Mouse (Mus musculus) 416B (cell line): ENCODE results near the gene Slc8a1.

Experiments used
- DNase-seq: peaks from one replicate; pipeline ENCODE4 v3.0.0; 2011; ENCODE audit warnings: low read depth

The Slc8a1 gene

GRCm38 (mm10) chr17:81336024-81336754, 402.0 kb downstream of the Slc8a1 start:
- DNase-seq: no peak

GRCm38 (mm10) chr17:81335526-81335925, 402.7 kb downstream of the Slc8a1 start:
- no peak for DNase-seq
